ENCODE assay signal across 14 mouse cellular contexts in the genomic region with DNA sequence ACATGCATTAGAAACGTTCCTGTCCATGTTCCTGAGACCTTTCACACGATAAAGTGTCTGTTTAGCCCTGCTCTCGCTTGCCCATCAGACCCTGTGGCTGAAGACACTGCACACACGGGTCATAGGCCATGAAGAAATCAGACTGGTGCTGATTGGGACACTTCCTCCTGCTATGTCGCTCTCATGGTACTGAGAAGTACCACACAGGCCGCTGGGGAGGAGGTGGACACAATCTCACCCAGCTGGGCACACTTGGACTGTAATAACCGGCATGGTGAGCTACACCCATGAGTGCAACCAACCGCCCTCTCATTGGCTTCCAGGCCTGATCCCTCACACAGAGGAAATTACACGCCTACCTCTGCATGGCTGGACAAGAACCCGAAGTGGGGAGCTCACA.
"Had no signal": no experiment of that assay in that cellular context is flagged by ENCODE, and none has a peak within 500 bp of the region (broad histone marks: within the 10 kb centered on the region; RNA-seq: fewer than 3 reads in every experiment).

No protein-coding gene starts in this region.

- H3K27me3 ChIP-seq: kidney, embryonic 15.5 days; limb, embryonic 15.5 days; liver, embryonic 13.5 days; midbrain, embryonic 15.5 days; stomach, embryonic 15.5 days had no signal

- H3K9me3 ChIP-seq: kidney, embryonic 15.5 days; limb, embryonic 15.5 days; liver, embryonic 13.5 days; midbrain, embryonic 15.5 days; stomach, embryonic 15.5 days had no signal

- H3K4me2 ChIP-seq: kidney, embryonic 15.5 days; limb, embryonic 15.5 days; liver, embryonic 13.5 days; midbrain, embryonic 11.5 days; midbrain, embryonic 15.5 days; stomach, embryonic 15.5 days had no signal

- H3K4me1 ChIP-seq: kidney, embryonic 15.5 days; limb, embryonic 15.5 days; liver, embryonic 13.5 days; midbrain, embryonic 15.5 days; stomach, embryonic 15.5 days had no signal

- H3K27ac ChIP-seq: kidney, embryonic 15.5 days; limb, embryonic 15.5 days; liver, embryonic 13.5 days; midbrain, embryonic 15.5 days; stomach, embryonic 15.5 days had no signal

- H3K4me3 ChIP-seq: kidney, embryonic 15.5 days; limb, embryonic 15.5 days; liver, embryonic 13.5 days; midbrain, embryonic 15.5 days; stomach, embryonic 15.5 days had no signal

- ATAC-seq: intestine, embryonic 16.5 days; midbrain, embryonic 15.5 days had no signal

- H3K36me3 ChIP-seq: kidney, embryonic 15.5 days; limb, embryonic 15.5 days; liver, embryonic 13.5 days; midbrain, embryonic 15.5 days; stomach, embryonic 15.5 days had no signal

- DNase-seq: kidney, postnatal 14 days; left cerebral cortex, postnatal 4 days; liver, embryonic 13.5 days; lung, adult 18-20 months; right cerebral cortex, adult 18-20 months; right cerebral cortex, postnatal 25 days; thymus, adult 2 months; thymus, postnatal 25 days had no signal

- H3K9ac ChIP-seq: kidney, embryonic 15.5 days; limb, embryonic 15.5 days; liver, embryonic 13.5 days; midbrain, embryonic 15.5 days; stomach, embryonic 15.5 days had no signal
